Mouse (Mus musculus): Measurements from ENCODE around the gene Sh3pxd2a. TPM values are rescaled to one million over a fixed set of nuclear protein-coding genes. Genes with fewer than 3 reads are reported as not detected.

The Sh3pxd2a gene
- polyA plus RNA-seq, 1 experiment = 13.4 TPM

DNA sequence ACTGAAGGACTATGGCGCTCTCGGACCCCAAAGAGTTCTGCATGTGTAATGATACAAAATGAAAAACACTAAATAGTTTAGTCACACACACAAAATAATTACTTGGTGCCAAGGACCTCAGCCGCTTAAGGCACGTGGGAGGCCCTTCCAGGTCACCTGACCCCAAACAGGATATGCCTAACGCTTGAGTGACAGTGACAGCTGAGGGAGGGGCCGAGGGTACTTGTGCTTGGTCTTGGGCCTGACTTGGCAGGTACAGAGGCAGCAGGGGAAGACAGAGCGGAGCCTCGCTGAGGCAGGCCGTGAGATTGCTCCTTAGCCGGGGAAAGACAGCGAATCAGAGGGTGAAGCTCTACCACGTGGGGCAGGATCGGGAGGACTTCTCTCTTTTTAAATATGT lies 73.3 kb downstream of the Sh3pxd2a start:
- TF ChIP-seq POLR2A (IDR thresholded peaks at IDR 0.05; ENCODE audit: extremely low read depth, insufficient read depth, low read length) = no peak
- no peak for TF ChIP-seq CTCF (IDR thresholded peaks at IDR 0.05; ENCODE audit: extremely low read depth, insufficient read depth, low read length)
- no peaks in the 10 kb centered on the region for H3K4me1 ChIP-seq (ENCODE audit: control insufficient read depth, insufficient read depth, low read length)
- no peak overlapping the region for H3K27ac ChIP-seq (ENCODE audit: insufficient read depth, low read length)
- H3K4me3 ChIP-seq (ENCODE audit: insufficient read depth, low read length) = no peak overlapping the region

DNA sequence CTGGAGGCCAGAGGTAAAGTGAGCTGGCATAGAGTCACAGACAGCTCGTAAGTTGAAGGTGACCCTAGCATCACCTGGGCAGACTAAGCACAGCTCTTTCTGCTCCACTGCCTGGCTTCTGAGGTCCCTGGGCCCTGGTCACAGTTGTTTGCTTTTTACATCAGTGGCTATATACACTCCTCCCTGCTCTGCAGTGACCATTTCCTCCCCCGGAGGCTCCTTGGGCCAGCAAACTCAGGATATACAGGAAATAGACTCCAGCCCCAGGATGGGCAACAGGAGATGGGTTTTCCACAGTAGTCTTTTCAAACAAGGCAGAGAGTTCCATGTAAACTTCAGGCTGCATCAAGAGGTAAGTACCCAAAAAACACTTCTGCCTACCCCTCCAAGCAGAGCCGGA lies 76.3 kb downstream of the Sh3pxd2a start:
- TF ChIP-seq CTCF (IDR thresholded peaks at IDR 0.05; ENCODE audit: extremely low read depth, insufficient read depth, low read length) (no peak), POLR2A (IDR thresholded peaks at IDR 0.05; ENCODE audit: extremely low read depth, insufficient read depth, low read length) (no peak)

DNA sequence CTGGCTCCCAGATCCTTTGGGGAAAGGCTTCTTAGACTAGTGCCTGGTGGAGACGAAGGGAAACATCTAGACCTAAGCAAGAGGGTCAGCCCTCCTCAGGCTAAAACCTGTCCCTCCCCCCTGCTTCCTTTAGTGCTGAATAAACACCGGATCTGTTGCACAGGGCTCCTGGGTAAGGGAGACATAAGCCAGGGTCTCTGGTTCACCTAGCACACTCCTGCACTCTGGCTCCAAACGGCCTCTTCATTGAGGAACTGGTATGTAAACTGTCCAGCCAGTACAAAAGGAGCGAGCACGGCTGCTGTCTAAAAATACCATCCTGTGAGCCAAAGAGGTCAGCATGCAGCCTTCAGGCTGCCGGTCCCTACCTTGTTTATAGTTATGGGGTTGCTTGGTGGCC lies 76.8 kb downstream of the Sh3pxd2a start:
- no peak overlapping the region for H3K4me3 ChIP-seq (ENCODE audit: insufficient read depth, low read length)
- H3K4me1 ChIP-seq (ENCODE audit: control insufficient read depth, insufficient read depth, low read length) = no peaks in the 10 kb centered on the region
- no peak overlapping the region for H3K27ac ChIP-seq (ENCODE audit: insufficient read depth, low read length)
- TF ChIP-seq POLR2A (IDR thresholded peaks at IDR 0.05; ENCODE audit: extremely low read depth, insufficient read depth, low read length) = no peak
- TF ChIP-seq CTCF (IDR thresholded peaks at IDR 0.05; ENCODE audit: extremely low read depth, insufficient read depth, low read length) = no peak

More for the DNA sequence above, 76.3 kb downstream of the Sh3pxd2a start:
- Histone ChIP-seq H3K4me3 (ENCODE audit: insufficient read depth, low read length) (no peak overlapping the region), H3K4me1 (ENCODE audit: control insufficient read depth, insufficient read depth, low read length) (no peaks in the 10 kb centered on the region), H3K27ac (ENCODE audit: insufficient read depth, low read length) (no peak overlapping the region)

DNA sequence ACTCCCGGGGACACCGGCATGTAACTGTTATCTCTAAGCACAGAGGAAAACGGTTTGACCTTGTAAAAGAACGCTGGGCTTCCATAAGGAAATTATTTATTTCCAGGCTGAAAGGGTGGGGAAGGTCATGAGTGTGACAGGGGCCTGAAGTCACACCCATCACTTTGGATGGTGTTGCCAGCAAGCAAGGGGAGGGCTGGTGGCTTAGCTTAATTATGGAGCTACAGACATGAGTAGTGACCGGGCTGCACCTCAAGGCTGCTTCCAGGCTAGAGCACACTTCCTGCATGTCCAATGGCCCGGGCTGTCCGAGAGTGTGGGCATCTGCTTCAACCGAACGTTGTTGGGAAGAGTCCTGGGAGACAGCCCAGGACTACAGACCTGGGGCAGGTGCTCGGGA lies 78.2 kb downstream of the Sh3pxd2a start:
- TF ChIP-seq CTCF (IDR thresholded peaks at IDR 0.05; ENCODE audit: extremely low read depth, insufficient read depth, low read length) = no peak
- TF ChIP-seq POLR2A (IDR thresholded peaks at IDR 0.05; ENCODE audit: extremely low read depth, insufficient read depth, low read length) = no peak
- H3K4me3 ChIP-seq (ENCODE audit: insufficient read depth, low read length) = no peak overlapping the region
- no peaks in the 10 kb centered on the region for H3K4me1 ChIP-seq (ENCODE audit: control insufficient read depth, insufficient read depth, low read length)
- H3K27ac ChIP-seq (ENCODE audit: insufficient read depth, low read length) = no peak overlapping the region

DNA sequence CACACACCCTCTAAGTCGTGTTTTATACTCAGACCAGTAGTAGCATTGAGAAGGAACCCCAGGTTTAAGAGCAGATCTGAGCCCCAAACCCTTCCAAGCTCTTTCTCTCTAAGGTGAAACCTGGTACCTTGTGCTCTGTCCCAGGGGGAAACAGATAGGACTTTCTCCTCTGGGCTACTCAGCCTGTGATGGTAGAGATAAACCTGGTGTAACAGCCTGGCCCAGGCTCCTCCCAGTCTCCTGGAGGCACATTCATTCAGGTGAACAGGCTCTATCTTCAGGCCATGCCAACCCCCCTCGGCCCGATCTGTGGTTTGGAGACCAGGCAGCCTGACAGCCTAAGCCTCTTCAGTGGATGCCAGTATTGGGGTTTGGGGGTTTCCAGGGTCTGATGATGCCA lies 79.6 kb downstream of the Sh3pxd2a start:
- TF ChIP-seq POLR2A (IDR thresholded peaks at IDR 0.05; ENCODE audit: extremely low read depth, insufficient read depth, low read length) = no peak
- no peak for TF ChIP-seq CTCF (IDR thresholded peaks at IDR 0.05; ENCODE audit: extremely low read depth, insufficient read depth, low read length)

DNA sequence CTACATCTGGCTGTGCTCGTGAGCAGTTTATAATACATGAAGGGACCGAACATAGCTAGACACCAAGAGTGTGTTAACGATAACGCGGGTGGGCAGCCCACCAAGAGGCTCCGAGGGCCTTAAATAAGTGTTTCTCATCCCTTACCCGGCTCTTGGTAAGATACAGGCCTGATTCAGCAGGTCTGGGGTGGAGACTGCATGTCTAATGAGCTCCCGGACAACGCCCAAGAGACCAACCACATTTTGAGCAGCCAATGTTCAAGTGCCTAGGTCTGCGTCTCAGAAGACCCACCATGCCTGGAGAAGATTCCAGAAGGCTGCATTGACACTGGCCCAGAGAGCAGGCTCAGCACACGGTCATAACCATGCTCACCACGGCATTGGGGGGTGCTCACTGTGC lies 80.2 kb downstream of the Sh3pxd2a start:
- TF ChIP-seq POLR2A (IDR thresholded peaks at IDR 0.05; ENCODE audit: extremely low read depth, insufficient read depth, low read length) = no peak
- no peak for TF ChIP-seq CTCF (IDR thresholded peaks at IDR 0.05; ENCODE audit: extremely low read depth, insufficient read depth, low read length)
- H3K4me1 ChIP-seq (ENCODE audit: control insufficient read depth, insufficient read depth, low read length) = no peaks in the 10 kb centered on the region
- H3K27ac ChIP-seq (ENCODE audit: insufficient read depth, low read length) = no peak overlapping the region
- no peak overlapping the region for H3K4me3 ChIP-seq (ENCODE audit: insufficient read depth, low read length)

More for the DNA sequence above, 79.6 kb downstream of the Sh3pxd2a start:
- H3K27ac ChIP-seq (ENCODE audit: insufficient read depth, low read length) = no peak overlapping the region
- H3K4me3 ChIP-seq (ENCODE audit: insufficient read depth, low read length) = no peak overlapping the region
- no peaks in the 10 kb centered on the region for H3K4me1 ChIP-seq (ENCODE audit: control insufficient read depth, insufficient read depth, low read length)

DNA sequence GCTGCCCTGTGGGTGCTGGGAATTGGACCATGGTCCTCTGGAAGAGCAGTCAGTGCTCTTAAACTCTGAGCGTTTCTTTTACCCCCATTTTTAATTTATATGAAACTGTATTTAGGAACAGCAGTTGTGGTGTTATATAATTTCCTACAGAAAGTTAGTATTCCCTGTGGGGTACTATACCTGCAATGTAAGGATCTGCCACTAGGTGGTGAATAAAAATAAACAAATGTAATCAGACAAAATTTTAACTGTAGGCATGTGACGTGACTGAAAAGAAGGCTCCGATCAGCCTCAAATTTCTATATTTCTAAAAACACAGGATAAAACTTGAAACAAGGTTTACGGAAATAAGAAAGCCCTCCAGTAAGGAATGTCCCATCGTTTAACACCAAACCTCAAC lies 81.9 kb downstream of the Sh3pxd2a start:
- TF ChIP-seq CTCF (IDR thresholded peaks at IDR 0.05; ENCODE audit: extremely low read depth, insufficient read depth, low read length) (no peak), POLR2A (IDR thresholded peaks at IDR 0.05; ENCODE audit: extremely low read depth, insufficient read depth, low read length) (no peak)
- Histone ChIP-seq H3K4me1 (ENCODE audit: control insufficient read depth, insufficient read depth, low read length) (no peaks in the 10 kb centered on the region), H3K4me3 (ENCODE audit: insufficient read depth, low read length) (no peak overlapping the region), H3K27ac (ENCODE audit: insufficient read depth, low read length) (no peak overlapping the region)

DNA sequence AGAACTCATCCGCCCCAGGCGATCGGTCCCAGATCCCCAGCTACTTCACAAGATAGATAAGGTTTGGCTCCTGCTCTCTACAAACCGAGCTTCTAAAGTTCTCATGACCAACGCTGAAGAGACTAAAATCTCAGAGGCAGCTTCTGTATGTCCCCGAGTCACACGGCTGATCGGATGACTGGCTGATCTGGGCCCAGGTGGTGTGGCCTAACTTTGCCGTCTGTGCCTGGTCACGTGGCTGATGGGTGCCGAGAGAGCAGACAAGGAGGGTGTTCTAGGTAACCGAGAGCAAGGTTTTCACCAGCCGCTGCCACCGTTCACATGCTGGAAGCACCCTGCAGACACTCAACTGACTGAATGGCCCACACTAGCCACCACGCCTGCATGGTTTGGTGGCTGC lies 83.2 kb downstream of the Sh3pxd2a start:
- no peak for TF ChIP-seq CTCF (IDR thresholded peaks at IDR 0.05; ENCODE audit: extremely low read depth, insufficient read depth, low read length)
- TF ChIP-seq POLR2A (IDR thresholded peaks at IDR 0.05; ENCODE audit: extremely low read depth, insufficient read depth, low read length) = no peak
- Histone ChIP-seq H3K4me1 (ENCODE audit: control insufficient read depth, insufficient read depth, low read length) (no peaks in the 10 kb centered on the region), H3K27ac (ENCODE audit: insufficient read depth, low read length) (no peak overlapping the region), H3K4me3 (ENCODE audit: insufficient read depth, low read length) (no peak overlapping the region)

DNA sequence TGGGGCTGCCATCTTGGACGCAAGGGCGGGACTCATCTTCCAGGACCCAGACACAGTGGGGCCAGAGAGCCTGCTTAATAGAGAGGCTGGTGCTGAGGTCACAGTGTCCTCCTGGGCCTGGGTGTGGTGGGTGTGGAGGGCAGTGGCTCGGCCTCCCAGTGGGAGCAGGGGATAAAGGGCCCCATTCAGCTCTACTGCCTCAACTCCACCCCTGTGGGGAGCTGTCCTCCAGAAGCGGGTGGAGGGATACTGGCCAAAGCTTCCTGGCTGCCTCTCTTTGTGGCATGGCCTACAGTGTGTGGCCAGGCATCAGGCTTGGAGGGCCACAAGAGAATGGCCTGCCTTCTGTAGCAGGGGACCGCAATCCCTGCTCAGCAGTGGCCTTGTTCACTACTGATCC lies 85.1 kb downstream of the Sh3pxd2a start:
- TF ChIP-seq CTCF (IDR thresholded peaks at IDR 0.05; ENCODE audit: extremely low read depth, insufficient read depth, low read length) (no peak), POLR2A (IDR thresholded peaks at IDR 0.05; ENCODE audit: extremely low read depth, insufficient read depth, low read length) (no peak)
- Histone ChIP-seq H3K4me1 (ENCODE audit: control insufficient read depth, insufficient read depth, low read length) (no peaks in the 10 kb centered on the region), H3K4me3 (ENCODE audit: insufficient read depth, low read length) (no peak overlapping the region), H3K27ac (ENCODE audit: insufficient read depth, low read length) (no peak overlapping the region)

DNA sequence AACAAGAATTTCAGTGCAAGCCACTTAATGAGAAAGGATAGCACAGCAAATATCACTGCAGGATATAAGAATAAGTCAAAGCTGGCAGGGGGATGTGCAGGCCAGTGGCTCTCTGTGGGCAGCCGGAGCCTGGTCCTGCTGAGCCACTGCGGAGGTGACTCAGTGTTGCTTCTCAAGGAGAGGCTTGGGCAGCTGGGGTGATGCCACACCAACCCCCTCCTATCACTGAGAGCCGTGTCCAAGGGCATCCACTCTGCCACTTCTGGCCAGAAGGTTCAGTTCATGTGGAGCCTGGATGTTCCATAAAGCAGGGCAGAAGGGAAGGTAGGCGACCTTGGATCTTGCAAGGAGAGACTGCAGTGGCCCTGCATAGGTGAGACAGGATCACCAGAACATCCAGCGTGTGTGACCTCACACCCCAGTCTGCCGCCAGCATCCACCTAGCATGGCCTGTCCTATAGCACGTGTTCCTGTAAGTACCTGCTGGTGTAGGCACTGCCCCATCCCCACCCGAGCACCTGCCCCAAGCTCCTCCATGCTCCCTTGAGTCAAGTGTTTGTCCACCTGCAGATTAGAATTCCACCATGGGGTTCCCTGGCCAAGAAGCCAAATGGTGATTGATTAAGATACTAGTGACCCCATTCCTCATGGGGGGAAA lies 89.2 kb downstream of the Sh3pxd2a start:
- TF ChIP-seq CTCF (IDR thresholded peaks at IDR 0.05; ENCODE audit: extremely low read depth, insufficient read depth, low read length) (no peak), POLR2A (IDR thresholded peaks at IDR 0.05; ENCODE audit: extremely low read depth, insufficient read depth, low read length) (no peak)
- H3K4me3 ChIP-seq (ENCODE audit: insufficient read depth, low read length) = no peak overlapping the region

More for the DNA sequence above, 89.2 kb downstream of the Sh3pxd2a start:
- Histone ChIP-seq H3K27ac (ENCODE audit: insufficient read depth, low read length) (no peak overlapping the region), H3K4me1 (ENCODE audit: control insufficient read depth, insufficient read depth, low read length) (no peaks in the 10 kb centered on the region)

All from cortical plate, adult 2 months (tissue).